Mouse (Mus musculus) liver, embryonic 13.5 days (tissue): ENCODE data around the gene Rhof. TPM values are rescaled to one million over a fixed set of nuclear protein-coding genes. Genes with fewer than 3 reads are reported as not detected.

Source experiments
- ATAC-seq: fragments of 200-750 bp; cut with Nextera tagmentation; 2 replicates; pipeline ENCODE4 v1.8.0; 2017; ENCODE audit warnings: low read depth, mild to moderate bottlenecking, moderate number of reproducible peaks, moderate library complexity
- DNase-seq: peaks from one replicate; pipeline ENCODE4 v3.0.0; 2022
- H3K27ac ChIP-seq: fragments of 300-500 bp; sonication (generic); 2 replicates; pipeline ENCODE4 v1.5.1; 2015; ENCODE audit warnings: moderate library complexity, mild to moderate bottlenecking, inconsistent platforms
- H3K27me3 ChIP-seq: fragments of 300-500 bp; sonication (generic); 2 replicates; pipeline ENCODE4 v1.6.1; 2015; ENCODE audit warnings: mild to moderate bottlenecking, inconsistent platforms
- H3K36me3 ChIP-seq: fragments of 300-500 bp; sonication (generic); 2 replicates; pipeline ENCODE4 v1.6.1; 2015; ENCODE audit warnings: mild to moderate bottlenecking, inconsistent platforms
- H3K4me1 ChIP-seq: fragments of 300-500 bp; sonication (generic); replicated peaks from 2 replicates; pipeline ENCODE4 v1.6.1; 2015; ENCODE audit warnings: inconsistent platforms
- H3K4me2 ChIP-seq: fragments of 300-500 bp; sonication (generic); 2 replicates; pipeline ENCODE4 v1.6.1; 2015; ENCODE audit warnings: inconsistent platforms, mild to moderate bottlenecking, moderate library complexity
- H3K4me3 ChIP-seq: fragments of 300-500 bp; sonication (generic); replicated peaks from 2 replicates; pipeline ENCODE4 v1.5.1; 2015; ENCODE audit warnings: mild to moderate bottlenecking, inconsistent platforms
- H3K9ac ChIP-seq: fragments of 300-500 bp; sonication (generic); 2 replicates; pipeline ENCODE4 v1.6.1; 2015; ENCODE audit warnings: mild to moderate bottlenecking, inconsistent platforms
- H3K9me3 ChIP-seq: fragments of 300-500 bp; sonication (generic); replicated peaks from 2 replicates; pipeline ENCODE4 v1.6.1; 2016; ENCODE audit warnings: inconsistent platforms
- WGBS: fragments of 180-500 bp; shearing (Covaris S2); methylation state at CpG from one replicate; pipeline ENCODE4 v1.1.7; 2015; ENCODE audit not compliant: insufficient replicate concordance; 5-methylcytosine and 5-hydroxymethylcytosine counted together
- polyA plus RNA-seq: library from polyadenylated mRNA; unstranded; fragments of >200 nt; fragmentation: Nextera tagmentation; extraction: Ambion mirVana; gene quantifications from 2 replicates; pipeline ENCODE4 v1.2.1, GENCODE M21; 2015

Gene Rhof
- polyA plus RNA-seq, 1 experiment from 2014 or later: 2.5 TPM

GRCm38 (mm10) chr5:123159866-123160265, 27.4 kb upstream of the Rhof start:
- Histone ChIP-seq H3K4me2 (no peak overlapping the region), H3K9me3 (no peaks in the 10 kb centered on the region), H3K27ac (no peak overlapping the region), H3K4me3 (no peak overlapping the region), H3K27me3 (no peaks in the 10 kb centered on the region), H3K9ac (no peak overlapping the region), H3K36me3 (peaks cover 92% of the 10 kb centered on the region), H3K4me1 (no peaks in the 10 kb centered on the region)
- no peak for DNase-seq
- 92% methylated on average over 15 of the region's 15 CpGs for WGBS
- ATAC-seq: no peak

GRCm38 (mm10) chr5:123159446-123159845, 27.0 kb upstream of the Rhof start:
- Histone ChIP-seq H3K4me2 (no peak overlapping the region), H3K4me1 (no peaks in the 10 kb centered on the region), H3K27me3 (no peaks in the 10 kb centered on the region), H3K9ac (no peak overlapping the region), H3K27ac (no peak overlapping the region), H3K36me3 (peaks cover 93% of the 10 kb centered on the region), H3K9me3 (no peaks in the 10 kb centered on the region), H3K4me3 (no peak overlapping the region)
- ATAC-seq: no peak
- WGBS: 85% methylated on average over 4 of the region's 4 CpGs
- DNase-seq: no peak

DNA sequence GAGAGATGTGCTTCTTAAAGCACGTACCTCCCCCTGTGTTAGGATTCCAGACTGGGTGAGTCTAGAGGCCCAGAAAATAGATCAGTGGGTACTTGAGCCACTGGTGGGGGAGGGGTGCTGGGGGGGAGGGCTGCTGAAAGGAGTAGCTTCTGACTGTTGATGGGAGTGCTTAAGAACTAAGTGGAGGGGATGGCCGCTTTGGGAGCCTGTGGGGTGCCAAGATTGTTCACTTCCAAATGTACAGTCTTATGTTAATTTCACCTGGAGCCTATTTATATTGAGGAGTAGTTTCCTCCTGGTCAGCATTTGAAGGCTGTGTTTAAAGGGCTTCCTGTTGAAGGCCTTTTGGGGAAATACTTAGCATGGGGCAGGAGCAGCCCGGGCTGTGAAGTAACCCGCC, 25.5 kb upstream of the Rhof start:
- Histone ChIP-seq H3K27me3 (no peaks in the 10 kb centered on the region), H3K4me1 (peaks cover 2% of the 10 kb centered on the region; the same call in 1 of the 2 replicates), H3K27ac (no peak overlapping the region), H3K36me3 (peaks cover 93% of the 10 kb centered on the region), H3K9me3 (no peaks in the 10 kb centered on the region), H3K9ac (no peak overlapping the region), H3K4me2 (no peak overlapping the region), H3K4me3 (no peak overlapping the region)
- 84% methylated on average over 4 of the region's 4 CpGs for WGBS
- ATAC-seq: no peak
- no peak for DNase-seq

DNA sequence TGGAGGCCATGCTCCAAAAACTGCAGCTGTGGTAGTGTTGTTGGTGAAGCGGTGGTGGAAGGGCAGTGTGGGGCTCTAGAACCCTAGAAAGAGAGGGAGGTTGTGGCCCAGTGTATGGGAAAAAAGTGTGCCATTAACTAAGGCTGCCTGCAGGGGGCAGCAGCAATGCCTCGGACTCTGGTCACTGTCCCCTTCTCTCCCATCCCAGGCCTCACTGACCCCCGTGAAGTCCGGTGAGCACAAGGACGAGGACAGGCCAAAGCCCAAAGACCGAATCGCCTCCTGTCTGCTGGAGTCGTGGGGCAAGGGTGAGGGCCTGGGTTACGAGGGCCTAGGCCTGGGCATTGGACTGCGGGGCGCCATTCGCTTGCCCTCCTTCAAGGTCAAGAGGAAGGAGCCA, 24.3 kb upstream of the Rhof start:
- 85% methylated on average over 12 of the region's 12 CpGs for WGBS

GRCm38 (mm10) chr5:123155425-123155824, 22.9 kb upstream of the Rhof start:
- DNase-seq: peak; percentile 60
- no peaks in the 10 kb centered on the region for H3K9me3 ChIP-seq
- no peak overlapping the region for H3K4me2 ChIP-seq
- H3K4me3 ChIP-seq: no peak overlapping the region
- WGBS: 45% methylated on average over 7 of the region's 7 CpGs
- H3K27ac ChIP-seq: no peak overlapping the region
- no peak for ATAC-seq
- H3K4me1 ChIP-seq: peaks cover 24% of the 10 kb centered on the region
- H3K9ac ChIP-seq: no peak overlapping the region
- peaks cover 93% of the 10 kb centered on the region for H3K36me3 ChIP-seq
- no peaks in the 10 kb centered on the region for H3K27me3 ChIP-seq

More for the DNA sequence above, 24.3 kb upstream of the Rhof start:
- H3K9me3 ChIP-seq: no peaks in the 10 kb centered on the region
- no peak overlapping the region for H3K27ac ChIP-seq
- H3K36me3 ChIP-seq: peaks cover 93% of the 10 kb centered on the region
- no peak overlapping the region for H3K4me3 ChIP-seq
- no peak overlapping the region for H3K9ac ChIP-seq
- peaks cover 11% of the 10 kb centered on the region for H3K4me1 ChIP-seq
- H3K4me2 ChIP-seq: no peak overlapping the region
- H3K27me3 ChIP-seq: no peaks in the 10 kb centered on the region
- DNase-seq: no peak
- peak; percentile 16; the same call in 1 of the 2 replicates for ATAC-seq

DNA sequence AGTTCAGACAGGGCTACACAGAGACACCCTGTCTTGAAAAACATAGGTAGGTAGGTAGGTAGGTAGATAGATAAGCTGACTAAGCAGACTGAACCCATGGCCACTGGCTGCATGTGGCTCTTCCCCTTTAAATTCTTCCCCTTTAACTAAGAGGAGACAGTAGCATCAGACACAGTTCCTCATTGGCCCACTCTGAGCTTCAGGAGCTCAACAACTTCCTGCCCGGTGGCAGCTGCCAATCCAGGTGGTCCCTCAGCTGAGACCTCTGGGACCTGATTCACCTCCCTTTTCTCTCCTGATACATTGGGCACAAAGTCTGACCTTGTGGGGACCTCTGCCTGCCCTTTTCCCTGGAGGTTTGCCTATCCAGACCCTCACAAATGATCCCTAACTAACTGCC, 20.4 kb upstream of the Rhof start:
- no peak overlapping the region for H3K4me3 ChIP-seq
- peaks cover 88% of the 10 kb centered on the region for H3K36me3 ChIP-seq
- H3K9ac ChIP-seq: peak overlapping the region; percentile 20; the same call in 1 of the 2 replicates
- 54% methylated on average over 1 of the region's 1 CpGs for WGBS
- peaks cover 49% of the 10 kb centered on the region for H3K4me1 ChIP-seq
- H3K9me3 ChIP-seq: no peaks in the 10 kb centered on the region
- no peak overlapping the region for H3K27ac ChIP-seq
- no peak for ATAC-seq
- no peak for DNase-seq
- no peak overlapping the region for H3K4me2 ChIP-seq
- H3K27me3 ChIP-seq: no peaks in the 10 kb centered on the region

DNA sequence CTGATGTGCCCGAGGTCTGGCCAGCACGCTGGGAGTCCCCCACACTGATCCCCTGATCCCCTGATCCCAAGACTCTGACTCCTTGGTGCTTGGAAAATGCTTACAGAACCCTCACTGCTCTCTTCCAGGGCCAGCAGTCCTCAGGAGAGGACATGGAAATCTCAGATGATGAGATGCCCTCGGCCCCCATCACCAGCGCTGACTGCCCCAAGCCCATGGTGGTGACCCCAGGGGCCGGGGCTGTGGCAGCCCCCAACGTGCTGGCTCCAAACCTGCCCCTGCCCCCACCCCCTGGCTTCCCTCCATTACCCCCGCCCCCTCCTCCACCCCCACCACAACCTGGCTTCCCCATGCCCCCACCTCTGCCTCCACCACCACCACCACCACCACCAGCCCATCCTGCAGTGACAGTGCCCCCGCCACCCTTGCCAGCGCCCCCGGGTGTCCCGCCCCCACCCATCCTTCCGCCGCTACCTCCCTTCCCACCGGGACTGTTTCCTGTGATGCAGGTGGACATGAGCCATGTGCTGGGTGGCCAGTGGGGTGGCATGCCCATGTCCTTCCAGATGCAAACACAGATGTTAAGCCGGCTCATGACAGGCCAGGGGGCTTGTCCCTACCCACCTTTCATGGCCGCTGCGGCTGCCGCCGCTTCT, 19.3 kb upstream of the Rhof start:
- no peaks in the 10 kb centered on the region for H3K27me3 ChIP-seq
- H3K9me3 ChIP-seq: no peaks in the 10 kb centered on the region
- no peak overlapping the region for H3K9ac ChIP-seq
- ATAC-seq (no peak), DNase-seq (no peak)
- H3K4me3 ChIP-seq: no peak overlapping the region
- 92% methylated on average over 19 of the region's 19 CpGs for WGBS
- H3K36me3 ChIP-seq: peaks cover 88% of the 10 kb centered on the region
- H3K4me1 ChIP-seq: peaks cover 60% of the 10 kb centered on the region
- H3K27ac ChIP-seq: peak overlapping the region; percentile 75; the same call in 1 of the 2 replicates
- H3K4me2 ChIP-seq: peak overlapping the region; percentile 77; the same call in 1 of the 2 replicates

GRCm38 (mm10) chr5:123151077-123151476, 18.6 kb upstream of the Rhof start:
- WGBS: 36% methylated on average over 7 of the region's 7 CpGs

GRCm38 (mm10) chr5:123150641-123151040, 18.1 kb upstream of the Rhof start:
- Histone ChIP-seq H3K4me2 (peak overlapping the region; percentile 77), H3K36me3 (peaks cover 94% of the 10 kb centered on the region), H3K9me3 (no peaks in the 10 kb centered on the region), H3K4me1 (peaks cover 72% of the 10 kb centered on the region), H3K4me3 (peak overlapping the region; percentile 59), H3K27me3 (no peaks in the 10 kb centered on the region), H3K27ac (peak overlapping the region; percentile 75), H3K9ac (peak overlapping the region; percentile 71)
- DNase-seq: no peak
- WGBS: 25% methylated on average over 7 of the region's 7 CpGs
- no peak for ATAC-seq

More at GRCm38 (mm10) chr5:123151077-123151476, 18.6 kb upstream of the Rhof start:
- H3K4me2 ChIP-seq: peak overlapping the region; percentile 77
- H3K4me3 ChIP-seq: peak overlapping the region; percentile 59
- H3K4me1 ChIP-seq: peaks cover 68% of the 10 kb centered on the region
- DNase-seq (no peak), ATAC-seq (no peak)
- H3K27me3 ChIP-seq: no peaks in the 10 kb centered on the region
- peak overlapping the region; percentile 75 for H3K27ac ChIP-seq
- peaks cover 92% of the 10 kb centered on the region for H3K36me3 ChIP-seq
- no peaks in the 10 kb centered on the region for H3K9me3 ChIP-seq
- H3K9ac ChIP-seq: peak overlapping the region; percentile 71

DNA sequence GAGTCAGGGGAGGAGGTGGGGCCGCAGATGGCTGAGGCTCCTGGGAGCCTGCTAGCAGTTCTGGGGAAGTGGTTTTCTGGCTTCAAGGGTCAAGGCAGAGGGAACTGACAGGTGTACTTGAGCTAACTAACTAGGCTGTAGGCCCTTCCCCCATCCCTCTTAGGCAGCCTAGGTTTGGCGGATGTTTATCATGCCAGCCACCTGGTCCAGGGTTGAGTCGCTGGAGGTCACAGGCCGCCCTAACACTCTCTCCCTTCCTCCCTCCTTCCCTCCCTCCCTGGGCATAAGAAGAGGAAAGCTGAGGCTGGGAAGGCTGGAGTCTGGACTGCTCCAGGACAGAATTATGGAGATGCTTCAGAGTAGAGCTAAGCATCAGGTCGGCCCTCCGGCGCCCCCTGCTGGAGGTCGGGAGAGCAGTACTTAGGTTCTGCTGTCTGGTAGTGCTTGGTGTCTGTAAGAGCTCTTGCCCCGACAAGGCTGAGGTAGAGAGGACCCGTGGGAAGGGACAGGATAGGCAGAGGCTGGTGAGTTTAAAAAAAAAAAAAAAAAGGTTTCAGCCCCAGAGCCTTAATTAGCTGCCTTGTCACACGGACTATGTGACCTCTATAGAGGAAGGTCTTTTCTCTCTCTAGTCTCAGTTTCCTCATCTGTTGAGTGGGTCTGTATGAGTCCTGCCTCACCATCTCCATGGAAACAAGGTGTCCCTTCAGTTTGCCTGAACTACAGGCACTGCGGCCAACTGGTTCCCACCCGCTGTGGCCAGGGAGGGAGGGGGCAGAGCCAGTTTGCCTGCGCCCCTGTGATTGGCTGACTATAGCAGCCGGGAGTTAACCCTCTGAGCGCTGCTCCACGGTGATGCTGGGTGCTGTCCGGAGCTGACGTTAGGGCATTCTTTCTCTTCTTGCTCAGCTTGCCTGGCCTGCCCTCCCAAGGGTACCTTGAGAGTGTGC, 17.2 kb upstream of the Rhof start:
- peak overlapping the region; percentile 77 for H3K4me2 ChIP-seq
- H3K27me3 ChIP-seq: no peaks in the 10 kb centered on the region
- H3K4me1 ChIP-seq: peaks cover 81% of the 10 kb centered on the region
- peak overlapping the region; percentile 71 for H3K9ac ChIP-seq
- H3K27ac ChIP-seq: peak overlapping the region; percentile 75
- ATAC-seq (peak; percentile 86), DNase-seq (peak; percentile 83)
- 5% methylated on average over 19 of the region's 19 CpGs for WGBS
- H3K9me3 ChIP-seq: no peaks in the 10 kb centered on the region
- peaks cover 96% of the 10 kb centered on the region for H3K36me3 ChIP-seq
- peak overlapping the region; percentile 59 for H3K4me3 ChIP-seq

- DNase-seq: no peak
- peaks cover 96% of the 10 kb centered on the region for H3K4me1 ChIP-seq
- H3K9me3 ChIP-seq: no peaks in the 10 kb centered on the region
- H3K4me3 ChIP-seq: peak overlapping the region; percentile 4; the same call in 1 of the 2 replicates
- 0 out of 2 replicates have a peak overlapping the region, but pooled peaks have one; percentile 77 for H3K4me2 ChIP-seq
- ATAC-seq: no peak
- peak overlapping the region; percentile 75 for H3K27ac ChIP-seq
- 87% methylated on average over 25 of the region's 25 CpGs for WGBS
- 0 out of 2 replicates have a peak overlapping the region, but pooled peaks have one; percentile 16 for H3K9ac ChIP-seq
- H3K27me3 ChIP-seq: no peaks in the 10 kb centered on the region
- H3K36me3 ChIP-seq: peaks cover 85% of the 10 kb centered on the region
Observed at GRCm38 (mm10) chr5:123148073-123148722, 15.7 kb upstream of the Rhof start.
